Mouse (Mus musculus) yolk sac, embryonic 10.5 days (tissue): Measurements from ENCODE around the gene Sdf2l1.
"Not testable (repeated sequence)": the region's sequence is repeated elsewhere in the genome, so short reads cannot be mapped to it uniquely, and the experiment has no call there.

Experiments
- DNase-seq: peaks from one replicate; pipeline ENCODE4 v3.0.0-alpha.2; 2017; ENCODE audit warnings: low spot score

The Sdf2l1 gene

DNA sequence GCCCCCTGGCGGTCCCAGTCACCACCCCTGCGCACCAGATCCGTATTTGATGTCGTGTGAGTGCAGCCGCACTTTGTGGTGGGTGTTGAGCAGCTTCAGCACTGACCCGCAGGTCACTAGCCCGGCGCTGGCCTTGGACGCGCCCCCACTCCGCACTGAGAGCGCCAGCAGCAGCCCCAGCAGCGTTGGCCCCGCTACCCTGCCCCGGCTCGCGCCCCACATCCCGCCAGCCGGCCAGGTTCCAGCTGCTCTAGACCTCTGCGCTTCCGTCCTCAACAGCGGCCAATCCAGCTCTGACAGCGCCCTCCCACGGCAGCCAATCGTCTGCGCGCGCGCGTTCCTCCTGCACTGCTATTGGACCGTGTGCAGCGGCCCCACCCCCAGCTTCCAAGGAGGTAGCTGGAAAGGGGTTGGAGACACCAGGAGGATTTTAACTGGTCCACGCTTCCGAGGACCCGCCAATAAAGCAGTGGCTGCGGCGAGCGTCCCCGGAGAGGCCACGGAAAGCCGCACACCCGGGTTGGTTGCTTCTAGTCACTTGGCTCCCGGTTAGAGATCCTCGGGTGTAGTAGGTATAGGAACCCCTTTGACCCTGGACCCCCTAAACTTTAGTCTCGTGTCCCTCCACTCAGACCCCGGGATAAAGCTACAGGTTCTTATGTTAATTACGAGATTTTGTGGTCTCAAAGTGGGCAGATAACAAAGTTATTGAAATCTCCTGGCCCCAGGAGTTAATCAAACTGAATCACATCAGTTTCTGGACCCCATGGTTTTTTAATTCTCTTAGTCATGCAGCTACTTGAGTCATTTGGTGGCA, at the start of gene Sdf2l1:
Gene Sdf2l1, minus strand, starts transcription at position 295 of the 817 bp plus-strand sequence.
- peak; percentile 97 for DNase-seq

DNA sequence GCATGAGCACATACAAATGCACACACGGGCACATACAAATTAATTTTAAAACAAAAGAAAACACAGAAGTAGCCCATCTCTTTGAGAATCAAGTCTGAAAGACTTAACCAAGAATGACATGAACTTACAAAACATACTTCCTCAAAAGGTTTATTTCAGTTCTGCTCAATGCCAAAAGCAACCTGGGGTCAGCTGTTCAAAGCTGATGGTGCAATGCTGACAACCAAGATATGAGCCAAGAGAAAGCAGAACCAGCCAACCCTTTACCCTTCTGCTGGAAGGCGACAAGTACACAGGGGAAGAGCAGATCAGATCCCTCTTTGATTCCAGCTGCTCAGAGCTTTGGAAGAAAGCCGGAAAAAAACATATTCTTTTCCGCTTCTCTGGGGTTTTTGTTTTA, 49.2 kb upstream of the Sdf2l1 start:
- no peak for DNase-seq

DNA sequence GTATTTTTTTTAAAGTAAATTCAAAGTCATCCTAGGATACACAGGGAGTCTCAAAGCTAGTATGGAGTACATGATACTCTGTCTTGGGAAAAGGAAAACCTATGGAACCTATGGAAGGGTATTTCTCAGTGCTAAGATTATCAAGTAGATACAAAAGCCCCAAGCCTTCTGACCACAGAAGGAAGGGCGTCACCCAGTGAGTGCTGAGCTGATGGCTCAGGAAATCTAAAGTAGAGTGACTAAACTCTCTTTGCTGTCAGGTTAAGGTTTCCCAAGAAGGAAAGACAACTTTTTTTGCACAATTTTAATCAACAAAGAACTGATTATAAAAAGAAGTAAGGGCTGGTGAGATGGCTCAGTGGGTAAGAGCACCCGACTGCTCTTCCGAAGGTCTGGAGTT, 47.5 kb upstream of the Sdf2l1 start:
- no peak for DNase-seq

DNA sequence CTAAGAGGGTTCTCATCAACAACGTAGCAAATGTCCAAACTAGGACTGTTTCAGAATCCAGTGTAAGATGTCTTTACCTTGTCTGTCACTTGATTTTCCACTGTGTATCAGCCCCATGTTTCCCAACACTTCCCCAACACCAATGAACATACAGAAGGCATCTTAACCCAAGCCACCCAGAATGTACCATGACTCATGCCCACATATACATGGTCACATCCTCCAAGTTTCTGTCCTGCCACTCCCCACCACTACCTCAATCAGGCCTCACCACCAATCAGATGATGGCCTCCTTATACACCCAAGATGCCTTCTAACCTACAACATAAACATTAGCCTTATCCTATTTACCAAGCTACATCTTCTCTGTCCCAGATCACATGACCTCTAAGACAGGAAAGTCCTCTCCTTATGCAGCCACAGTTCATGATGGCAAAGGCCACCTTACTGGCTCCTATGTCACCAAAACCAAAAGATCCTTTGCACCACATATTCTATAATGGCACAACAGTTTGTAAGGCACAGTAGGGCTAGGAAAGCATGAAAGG, 45.5 kb upstream of the Sdf2l1 start:
- DNase-seq: no peak

DNA sequence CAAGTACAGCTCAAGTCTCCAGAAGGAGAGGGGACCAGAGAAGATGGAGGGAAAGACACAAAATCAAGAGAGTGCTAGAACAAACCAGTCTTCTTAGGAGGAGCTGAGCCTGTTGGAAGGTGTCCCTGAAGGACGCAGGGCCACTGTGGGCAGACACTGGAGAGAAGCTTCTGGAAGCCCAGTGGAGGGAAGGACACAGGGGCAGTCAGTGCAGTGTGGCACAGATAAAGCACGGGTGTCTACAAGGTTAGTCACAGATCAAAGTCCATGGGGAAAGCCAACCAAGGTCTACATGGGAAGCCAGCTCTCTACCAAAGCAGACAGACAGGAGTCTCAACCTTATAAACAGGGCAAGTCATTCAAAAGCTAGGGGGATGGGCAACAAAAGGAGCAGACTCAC, 43.6 kb upstream of the Sdf2l1 start:
- no peak for DNase-seq

DNA sequence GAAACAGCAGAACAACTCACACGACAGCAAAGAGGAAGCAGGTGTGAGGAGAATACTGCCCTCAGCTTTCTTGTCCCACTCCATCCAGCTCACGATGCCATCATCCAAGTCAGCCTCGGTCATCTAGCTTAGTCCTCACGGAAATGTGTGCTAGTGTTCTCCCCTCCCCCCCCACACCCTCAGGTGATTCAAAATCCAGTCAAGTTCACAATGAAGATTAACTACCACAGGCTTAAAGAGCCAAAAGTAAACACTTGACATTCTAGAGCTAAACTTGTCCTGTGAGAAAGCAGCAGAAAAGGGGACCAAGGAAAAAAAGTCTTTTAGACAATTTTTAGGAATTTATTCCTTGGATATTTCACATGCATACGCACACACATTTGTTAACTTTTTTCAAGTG, 35.9 kb upstream of the Sdf2l1 start:
- DNase-seq: no peak

DNA sequence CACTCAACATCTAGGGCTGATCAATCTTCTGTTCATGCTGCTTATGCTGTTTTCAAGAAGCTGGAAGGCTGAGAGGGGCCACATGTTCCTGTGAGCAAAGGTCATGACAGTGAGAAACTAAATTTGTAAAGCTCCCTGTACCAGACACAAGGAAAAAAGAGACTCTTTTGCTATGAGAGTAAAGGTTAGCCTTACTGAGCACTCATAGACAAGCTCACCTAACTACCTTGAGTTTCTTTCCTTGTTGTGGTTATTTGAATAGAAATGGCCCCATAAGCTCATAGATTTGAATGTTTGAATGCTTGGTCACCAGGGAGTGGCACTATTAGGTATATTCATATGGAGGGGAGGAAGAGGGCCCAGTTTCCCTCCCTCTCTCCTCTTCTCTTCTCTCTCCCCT, 35.0 kb upstream of the Sdf2l1 start:
- no peak for DNase-seq

DNA sequence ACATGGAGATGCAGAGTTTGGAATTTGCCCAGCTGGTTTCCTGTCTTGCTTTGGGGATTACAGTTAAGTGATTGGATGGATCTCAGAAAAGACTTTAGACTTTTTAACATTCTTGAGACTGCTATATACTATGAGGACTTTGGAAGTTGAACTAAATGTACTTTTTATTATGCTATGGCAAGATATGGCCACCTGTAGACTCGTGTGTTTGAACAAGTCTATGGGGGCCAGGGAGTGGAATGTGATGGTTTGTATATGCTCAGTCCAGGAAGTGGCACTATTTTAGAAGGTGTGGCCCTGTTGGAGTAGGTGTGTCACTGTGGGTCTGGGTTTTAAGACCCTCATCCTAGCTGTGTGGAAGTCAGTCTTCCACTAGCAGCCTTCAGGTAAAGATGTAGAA, 33.3 kb upstream of the Sdf2l1 start:
- not testable (repeated sequence) for DNase-seq

DNA sequence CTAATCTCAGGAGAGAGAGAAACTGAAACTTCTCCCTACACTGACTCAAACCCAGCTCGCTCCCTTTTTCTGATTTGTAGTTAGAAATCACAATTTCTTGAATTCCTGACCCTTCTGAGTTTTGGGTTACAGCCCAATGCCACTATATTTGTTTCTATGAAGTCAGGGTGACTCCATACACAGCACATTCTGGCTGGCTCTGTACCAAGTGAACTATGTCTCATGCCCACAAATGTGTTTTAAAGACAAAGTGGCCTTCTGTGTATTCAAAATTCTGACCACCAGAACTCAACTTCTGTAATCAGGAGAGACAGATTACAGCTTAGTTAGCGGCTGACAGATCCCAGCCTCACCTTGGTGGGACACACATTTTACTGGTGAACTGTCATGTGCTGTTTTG, 22.2 kb upstream of the Sdf2l1 start:
- no peak for DNase-seq

DNA sequence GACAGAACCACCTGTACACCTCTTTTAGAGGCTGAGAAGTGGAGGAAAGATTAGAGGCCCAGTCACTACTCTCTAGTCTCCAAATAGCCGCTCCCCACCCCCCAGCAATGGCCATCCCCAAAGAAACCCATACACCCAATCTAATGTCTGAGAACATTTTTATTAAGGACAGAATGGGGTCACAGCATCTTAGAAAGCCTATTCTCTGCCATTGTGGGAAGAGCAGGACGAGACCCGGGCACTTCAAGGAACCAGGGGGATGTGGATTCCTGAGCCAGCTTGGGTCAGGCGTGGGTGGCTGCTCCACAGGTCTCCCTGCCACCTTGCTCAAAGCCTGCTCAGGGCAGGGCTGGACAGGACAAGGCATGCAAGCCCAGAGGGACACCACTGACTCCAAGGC, 19.7 kb upstream of the Sdf2l1 start:
- DNase-seq: no peak

DNA sequence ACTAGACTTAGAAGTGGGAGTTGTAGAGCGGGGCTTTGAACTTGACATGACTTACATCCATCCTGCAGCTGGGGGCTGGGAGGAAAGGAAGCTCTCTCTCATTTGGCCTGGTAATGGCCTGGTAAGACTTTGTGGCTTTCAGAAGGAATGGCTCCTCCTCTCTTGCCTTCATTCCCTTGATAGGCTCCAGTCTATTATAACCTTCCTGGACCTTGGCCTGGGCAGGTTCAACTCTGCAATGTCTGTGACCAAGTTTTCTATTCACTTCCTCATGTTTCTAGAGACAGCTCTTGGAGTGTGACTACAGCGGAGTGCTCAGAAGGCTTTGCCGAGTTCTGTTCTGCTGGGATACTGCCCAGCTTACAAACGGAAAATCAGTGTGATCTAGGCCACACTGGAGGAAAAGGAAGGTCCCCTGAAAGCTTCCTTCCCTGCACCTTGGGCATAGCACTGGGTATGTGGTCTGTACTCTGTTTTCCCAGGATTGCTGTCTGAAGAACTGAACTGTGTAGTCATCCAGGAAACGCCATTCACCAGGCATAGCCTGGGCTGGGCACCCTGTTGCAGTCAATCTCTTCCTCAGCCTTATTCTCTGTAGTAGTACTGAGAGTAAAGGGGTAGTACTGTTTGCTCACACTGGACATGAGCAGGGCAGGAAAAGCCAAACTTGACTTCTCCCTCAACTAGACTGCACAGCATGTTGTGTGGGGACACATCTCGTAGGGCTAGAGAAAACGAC, 18.5 kb upstream of the Sdf2l1 start:
- DNase-seq: peak; percentile 30

DNA sequence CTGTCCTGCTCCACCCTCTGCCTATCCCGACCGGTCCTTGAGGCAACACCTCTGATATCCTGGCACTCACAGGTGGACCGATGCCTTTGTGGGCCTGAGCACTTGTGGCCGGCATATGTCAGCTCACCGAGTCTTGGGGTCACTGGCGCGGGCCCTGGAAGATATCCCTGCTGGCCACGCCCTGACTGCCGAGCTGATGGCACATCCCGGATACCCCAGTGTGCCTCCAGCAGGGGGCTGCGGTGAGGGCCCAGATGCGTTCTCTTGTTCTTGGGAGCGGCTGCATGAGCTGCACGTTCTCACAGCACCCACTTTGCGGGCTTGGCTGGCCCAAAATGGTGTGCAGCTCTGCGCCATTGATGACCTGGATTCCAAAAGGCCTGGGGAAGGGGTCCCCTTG, 15.9 kb upstream of the Sdf2l1 start:
- peak; percentile 50 for DNase-seq

DNA sequence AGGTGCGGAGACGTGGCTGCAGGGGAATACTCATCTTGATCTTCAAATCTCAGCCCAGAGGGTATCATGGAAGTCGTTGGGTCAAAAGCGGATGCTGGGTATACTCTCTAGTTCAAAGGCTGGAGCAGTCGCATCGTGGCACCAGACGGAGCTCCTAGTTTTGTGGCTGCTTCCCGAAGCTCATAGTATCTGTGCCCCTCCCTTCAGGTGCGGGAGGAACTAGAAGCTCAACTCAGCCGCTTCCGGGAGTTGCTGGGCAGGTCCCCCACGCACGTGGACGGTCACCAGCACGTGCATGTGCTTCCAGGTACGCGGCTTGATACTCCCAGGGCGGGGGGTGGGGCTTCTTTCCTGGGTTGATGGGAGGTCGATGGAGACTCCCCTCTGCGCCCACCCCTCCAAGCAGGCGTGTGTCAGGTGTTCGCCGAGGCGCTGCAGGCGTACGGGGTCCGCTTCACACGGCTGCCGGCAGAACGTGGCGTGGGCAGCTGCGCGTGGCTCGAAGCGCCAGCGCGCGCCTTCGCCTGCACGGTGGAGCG, 15.3 kb upstream of the Sdf2l1 start:
- peak; percentile 20 for DNase-seq

DNA sequence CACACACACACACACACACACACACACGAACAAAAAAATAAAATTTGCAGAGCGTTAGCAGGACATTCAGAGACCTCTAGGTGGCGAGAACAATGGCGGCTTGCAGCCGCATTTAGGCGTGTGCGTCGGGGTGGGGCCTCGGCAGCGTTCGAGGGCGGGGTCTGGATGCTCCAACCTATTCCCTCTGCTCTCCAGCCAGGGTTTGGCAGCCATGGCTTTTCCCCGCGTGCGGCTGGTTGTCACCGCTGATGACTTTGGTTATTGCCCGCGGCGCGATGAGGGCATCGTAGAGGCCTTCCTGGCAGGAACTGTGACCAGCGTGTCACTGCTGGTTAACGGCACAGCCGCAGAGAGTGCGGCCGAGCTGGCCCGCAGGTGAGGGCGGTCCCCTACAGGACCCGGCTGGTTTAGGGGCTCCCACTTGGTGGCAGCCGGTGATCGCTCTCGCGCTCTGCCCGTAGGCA, 14.6 kb upstream of the Sdf2l1 start, which contains the start of gene Ccdc116:
Gene Ccdc116, minus strand, starts transcription at position 458 of the 464 bp plus-strand sequence.
- DNase-seq: peak; percentile 81

DNA sequence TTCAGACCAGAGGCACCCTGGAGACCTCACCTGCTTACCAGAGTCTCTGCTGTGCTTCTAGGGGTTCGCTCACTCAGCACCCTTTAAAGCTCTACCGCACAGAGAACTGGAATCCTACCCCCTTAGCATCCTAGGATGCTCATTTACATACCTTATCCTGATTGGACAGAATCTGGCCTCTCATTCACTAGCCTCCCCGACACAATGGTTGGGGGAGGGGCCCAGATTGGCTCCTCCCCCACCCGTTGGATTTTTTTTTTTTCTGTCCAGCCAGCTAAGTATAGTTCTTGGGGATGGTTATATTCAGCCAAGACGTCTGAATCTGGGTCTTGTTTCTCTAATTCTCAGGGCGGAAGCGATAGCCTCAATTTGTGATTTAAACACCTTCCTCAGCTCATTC, 12.2 kb upstream of the Sdf2l1 start, which contains the start of gene Ydjc:
Gene Ydjc, plus strand, starts transcription at position 283 of the 400 bp plus-strand sequence.
- no peak for DNase-seq

DNA sequence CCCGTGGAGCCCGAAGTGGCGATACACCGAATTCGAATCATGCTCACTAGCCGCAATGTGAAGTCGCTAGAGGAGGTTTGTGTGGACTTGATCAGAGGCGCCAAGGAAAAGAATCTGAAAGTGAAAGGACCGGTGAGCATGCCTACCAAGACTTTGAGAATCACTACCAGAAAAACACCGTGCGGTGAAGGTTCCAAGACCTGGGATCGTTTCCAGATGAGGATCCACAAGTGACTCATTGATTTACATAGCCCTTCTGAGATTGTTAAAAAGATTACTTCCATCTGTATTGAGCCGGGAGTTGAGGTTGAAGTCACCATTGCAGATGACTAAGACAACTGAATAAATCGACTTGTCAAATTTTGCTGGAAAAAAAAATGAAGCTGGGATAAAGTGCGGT, 5.2 kb upstream of the Sdf2l1 start:
- no peak for DNase-seq

DNA sequence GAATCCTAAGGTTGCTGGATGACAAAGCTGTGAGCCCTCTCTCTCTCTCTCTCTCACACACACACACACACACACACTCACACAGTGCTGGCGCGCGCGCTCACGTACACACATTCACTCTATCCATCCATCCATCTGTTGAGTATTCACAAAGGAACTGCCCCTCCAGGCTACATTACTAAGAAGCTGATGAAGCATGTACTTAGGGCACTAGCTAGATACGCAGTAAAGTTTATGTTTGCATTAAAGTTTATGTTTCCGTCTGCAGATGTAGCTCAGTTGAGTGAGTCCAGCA, 670 bp upstream of the Sdf2l1 start:
- DNase-seq: no peak

DNA sequence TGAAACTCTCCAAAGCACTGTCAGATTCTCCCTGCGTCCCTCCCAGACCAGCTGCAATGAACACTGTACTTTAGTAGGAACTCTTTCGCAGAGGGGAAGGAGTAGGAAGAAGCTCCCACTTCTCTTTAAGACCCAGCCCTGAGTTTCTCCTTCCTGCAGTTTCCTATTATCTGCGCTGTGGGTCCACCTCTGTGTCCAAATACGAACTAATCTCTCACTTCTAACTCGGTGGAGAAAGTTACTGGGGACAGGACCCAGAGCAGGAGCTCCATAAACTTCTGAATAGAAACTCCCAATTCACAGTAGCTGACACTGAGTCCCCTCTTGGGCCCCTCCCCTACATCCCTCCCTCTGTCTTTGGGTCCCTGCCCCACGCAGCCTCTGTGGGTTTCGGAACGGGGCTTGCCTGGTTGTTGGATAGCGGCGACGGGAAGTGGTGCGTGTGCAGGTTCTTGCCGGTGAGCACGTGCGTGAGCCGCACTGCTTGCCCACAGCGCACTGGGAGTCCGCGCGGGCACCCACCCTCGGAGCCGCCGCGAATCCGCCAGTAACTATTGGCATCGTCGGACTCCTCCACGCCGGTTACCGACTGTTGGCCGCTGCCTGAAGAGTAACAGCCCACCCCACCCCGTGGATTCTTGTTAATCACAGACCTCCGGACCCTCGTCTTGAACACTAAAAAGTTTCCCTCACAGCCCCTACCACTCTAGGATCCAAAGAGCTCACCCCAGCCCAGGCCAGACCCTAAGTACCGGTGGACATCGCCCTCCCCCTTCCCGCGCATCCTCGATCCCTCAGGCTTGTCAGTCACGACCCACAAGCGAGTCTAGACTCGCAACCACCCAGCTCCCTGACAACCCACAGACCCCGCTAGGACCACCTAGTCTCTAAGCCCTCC, 743 bp downstream of the Sdf2l1 start:
- DNase-seq: no peak

DNA sequence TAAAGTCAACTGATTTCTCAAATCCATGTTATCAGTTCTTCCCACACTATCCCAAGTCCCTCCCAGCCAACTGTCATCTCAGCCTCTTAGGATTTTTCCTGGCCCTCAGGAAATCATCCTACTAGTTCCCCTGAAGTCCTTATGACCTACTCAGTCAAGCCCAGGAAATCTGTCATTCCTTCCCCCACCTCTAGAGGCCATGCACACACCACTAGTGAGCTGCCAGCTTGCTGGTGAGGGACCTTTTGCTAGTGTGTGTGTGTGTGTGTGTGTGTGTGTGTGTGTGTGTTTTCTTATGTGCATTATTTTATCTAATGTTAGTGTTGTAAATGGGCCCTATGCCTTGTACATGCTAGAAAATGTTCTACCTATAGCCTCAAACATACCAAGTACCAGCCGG, 4.9 kb downstream of the Sdf2l1 start:
- DNase-seq: peak; percentile 29

DNA sequence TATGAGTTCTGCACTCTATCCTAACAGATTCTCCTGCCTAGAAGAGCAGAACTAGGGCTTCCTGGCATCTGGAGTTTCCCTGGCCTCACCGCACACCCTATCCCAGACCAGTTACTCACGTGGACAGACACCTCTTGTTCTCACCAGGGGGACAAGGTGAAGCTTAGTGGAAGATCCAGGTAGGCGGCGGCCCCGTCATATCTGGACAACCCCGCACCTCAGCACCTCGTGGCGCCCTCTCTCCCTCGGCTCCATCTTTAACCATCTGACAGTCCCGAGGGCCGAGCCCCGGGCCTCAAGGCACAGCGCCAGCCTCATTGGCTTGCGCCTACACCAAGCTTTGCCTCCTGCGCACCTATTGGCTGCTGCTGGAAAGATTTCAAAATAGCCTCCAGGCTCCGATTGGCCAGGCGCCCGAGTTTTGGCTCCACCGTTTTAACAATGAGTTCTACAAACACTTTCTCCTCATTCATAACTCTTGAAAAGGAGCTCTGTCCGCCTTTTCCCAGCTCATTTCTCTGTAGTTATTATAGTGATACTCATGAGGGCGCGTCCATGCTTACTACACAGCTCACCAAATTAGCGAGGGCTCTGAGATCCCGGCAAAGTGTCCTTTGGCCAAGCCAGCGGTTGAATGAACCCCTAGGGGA, 7.2 kb downstream of the Sdf2l1 start, which contains the start of gene 2610318N02Rik:
Gene 2610318N02Rik, minus strand, starts transcription at position 297 of the 650 bp plus-strand sequence.
- peak; percentile 88 for DNase-seq
